Mouse (Mus musculus) adrenal gland, postnatal 25 days (tissue): ENCODE data around the gene Osbpl7. TPM values are rescaled to one million over a fixed set of nuclear protein-coding genes. Genes with fewer than 3 reads are reported as not detected.
A peak's percentile ranks its signal among the peaks of the same experiment; 100 is the strongest.

Experiments used
- DNase-seq: peaks from one replicate; pipeline ENCODE4 v3.0.0; 2021; ENCODE audit warnings: mixed read lengths
- long read RNA-seq: library from polyadenylated mRNA; stranded (forward); transcript quantifications from one replicate; pipeline ENCODE4 v2.0.0, GENCODE M21; 2021
- total RNA-seq: library from RNA; stranded (reverse); gene quantifications from 2 replicates; pipeline ENCODE4 v1.2.3, GENCODE M21; 2021

The Osbpl7 gene
- 18.9 TPM in 2 replicates for total RNA-seq
- long read RNA-seq, partial matches to known transcripts, result 9 of 15 reads
- long read RNA-seq, other reads (novel, unspliced or antisense), result 4 of 15 reads

DNA sequence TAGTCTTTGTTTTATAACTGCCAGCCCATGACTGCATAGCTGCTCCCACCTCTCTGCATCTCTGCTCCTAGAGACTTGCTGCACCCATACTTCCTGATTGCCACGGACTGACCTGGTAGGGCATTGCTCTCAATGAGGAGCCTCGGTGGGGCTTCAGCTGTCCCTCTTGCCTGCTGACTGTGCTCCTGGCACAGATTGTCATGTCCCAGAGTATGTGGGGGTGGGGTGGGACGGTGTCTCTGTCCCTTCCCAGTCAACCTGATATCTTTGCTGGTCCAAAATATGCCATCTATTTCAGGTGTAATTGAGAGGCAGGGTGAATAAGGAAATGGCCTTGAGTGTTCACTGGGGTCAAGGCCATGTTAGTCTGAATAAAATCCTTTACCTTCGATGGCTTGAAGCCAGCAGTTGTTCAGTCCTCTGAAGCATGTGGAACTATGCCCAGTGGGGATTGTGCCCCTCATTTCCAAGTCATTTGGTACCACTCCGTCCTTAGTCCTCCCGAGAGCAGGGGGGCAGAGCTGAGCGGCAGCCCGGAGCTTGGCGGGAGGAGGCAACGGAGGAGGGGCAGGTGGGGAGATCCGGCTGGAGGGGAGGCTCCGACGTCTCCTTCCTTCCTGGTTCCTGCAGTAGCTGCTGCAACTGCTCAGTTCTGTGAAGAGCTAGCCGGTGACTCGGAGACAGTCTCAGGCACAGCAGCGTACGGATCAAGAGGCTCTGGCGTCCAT is at the start of gene Osbpl7:
TSS of gene Osbpl7 (plus strand) at position 413 of the 728 bp plus-strand sequence.
- peak; percentile 78 for DNase-seq

DNA sequence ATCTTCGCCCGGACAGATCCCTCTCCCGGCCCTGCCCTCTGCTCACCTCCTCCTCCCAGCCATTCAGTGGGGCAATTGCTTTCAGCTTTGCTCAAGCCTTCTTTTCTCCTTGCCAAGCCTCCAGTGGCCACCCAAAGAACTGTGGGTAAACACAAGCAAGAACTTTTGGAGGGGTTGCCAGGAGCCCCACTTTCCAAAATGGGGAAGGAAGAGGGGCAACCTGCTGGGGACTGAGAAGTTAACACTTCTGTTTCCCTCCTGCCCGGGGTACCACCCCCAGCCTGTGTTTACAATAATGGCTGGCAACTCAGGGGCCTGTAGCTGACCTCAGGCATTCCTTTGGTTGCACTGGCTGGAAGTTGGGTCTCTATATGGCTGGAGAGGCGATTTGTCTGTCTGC is 47.3 kb upstream of the Osbpl7 start:
- DNase-seq, result no peak

- no peak for DNase-seq
Measured at GRCm38 (mm10) chr11:97007093-97007794, 43.2 kb upstream of the Osbpl7 start.

DNA sequence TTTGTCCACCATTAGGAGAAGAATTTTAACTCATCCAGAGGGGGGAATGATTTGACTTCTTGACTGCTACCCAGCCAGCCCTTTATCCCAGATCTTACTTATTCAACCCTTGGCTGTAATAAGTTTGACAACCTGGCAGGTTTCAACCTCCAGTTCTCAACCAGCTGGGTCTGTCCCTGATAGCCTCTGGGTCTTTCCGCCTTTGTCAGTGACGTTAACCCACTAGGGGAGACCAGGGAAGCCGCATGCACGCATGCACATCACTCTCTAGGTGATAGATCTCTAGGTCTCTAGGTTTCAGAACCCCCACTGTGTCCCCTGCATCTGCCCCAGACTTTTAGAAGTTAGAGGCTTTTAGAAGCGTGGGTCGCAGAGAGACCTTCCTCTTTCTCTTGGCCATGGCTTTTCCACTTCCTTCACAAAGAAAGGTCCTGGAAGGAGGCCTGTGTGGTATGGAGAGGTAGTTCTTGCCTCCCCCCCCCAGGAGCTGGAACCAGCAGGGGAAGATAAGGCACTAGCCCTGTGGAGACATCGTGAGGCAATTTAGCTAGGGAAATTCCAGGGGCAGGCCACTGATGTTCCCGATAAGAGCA is 41.1 kb upstream of the Osbpl7 start:
- DNase-seq, result no peak

GRCm38 (mm10) chr11:97013121-97013670 is 37.2 kb upstream of the Osbpl7 start, which contains the start of gene Sp6:
Sp6 (plus strand) TSS chr11:97013394.
- no peak for DNase-seq

- no peak for DNase-seq
Measured at GRCm38 (mm10) chr11:97017696-97018582, 32.5 kb upstream of the Osbpl7 start.

GRCm38 (mm10) chr11:97018583-97019344 is 31.7 kb upstream of the Osbpl7 start:
- DNase-seq, result peak; percentile 47

DNA sequence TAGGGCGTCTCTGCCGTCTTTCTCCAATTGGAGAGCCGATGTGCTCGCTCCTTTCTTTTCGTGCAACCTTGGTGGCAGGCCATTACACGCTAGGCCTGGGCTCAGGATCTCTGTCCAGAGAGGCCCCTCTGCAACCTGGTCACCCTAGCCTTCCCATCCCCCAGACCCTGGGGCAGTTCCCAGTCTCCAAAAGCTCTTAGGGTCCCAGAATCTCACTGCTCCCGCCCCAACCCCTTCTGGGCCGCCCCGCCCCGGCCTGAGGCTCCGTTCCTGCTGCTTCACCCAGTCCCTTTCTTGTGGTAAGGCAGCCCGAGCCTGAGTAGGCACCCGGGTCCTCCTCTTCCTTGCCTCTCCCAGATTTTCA is 31.1 kb upstream of the Osbpl7 start:
- DNase-seq, result no peak

DNA sequence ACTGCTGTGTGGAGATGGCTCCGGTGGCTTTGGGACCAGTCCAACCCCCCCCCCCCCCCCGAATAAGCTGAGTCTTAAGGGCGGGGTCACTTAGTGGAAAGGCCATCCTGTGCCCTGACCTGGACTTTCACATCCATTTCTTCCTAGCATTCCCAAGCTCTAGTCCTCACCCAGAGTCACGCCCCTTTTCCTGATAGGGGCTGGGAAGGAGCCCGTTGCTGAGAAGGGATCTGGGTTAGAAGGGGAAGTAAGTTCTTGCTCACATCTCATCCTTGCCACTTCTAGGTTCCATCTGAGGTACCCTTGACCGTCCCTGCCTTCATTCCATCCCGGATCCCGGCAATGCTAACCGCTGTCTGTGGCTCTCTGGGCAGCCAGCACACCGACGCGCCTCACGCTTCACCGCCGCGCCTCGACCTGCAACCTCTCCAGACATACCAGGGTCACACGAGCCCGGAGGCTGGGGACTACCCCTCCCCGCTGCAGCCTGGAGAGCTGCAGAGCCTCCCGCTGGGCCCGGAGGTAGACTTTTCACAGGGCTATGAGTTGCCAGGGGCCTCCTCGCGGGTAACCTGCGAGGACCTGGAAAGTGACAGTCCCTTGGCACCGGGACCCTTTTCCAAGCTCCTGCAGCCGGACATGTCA is 29.2 kb upstream of the Osbpl7 start:
- no peak for DNase-seq

DNA sequence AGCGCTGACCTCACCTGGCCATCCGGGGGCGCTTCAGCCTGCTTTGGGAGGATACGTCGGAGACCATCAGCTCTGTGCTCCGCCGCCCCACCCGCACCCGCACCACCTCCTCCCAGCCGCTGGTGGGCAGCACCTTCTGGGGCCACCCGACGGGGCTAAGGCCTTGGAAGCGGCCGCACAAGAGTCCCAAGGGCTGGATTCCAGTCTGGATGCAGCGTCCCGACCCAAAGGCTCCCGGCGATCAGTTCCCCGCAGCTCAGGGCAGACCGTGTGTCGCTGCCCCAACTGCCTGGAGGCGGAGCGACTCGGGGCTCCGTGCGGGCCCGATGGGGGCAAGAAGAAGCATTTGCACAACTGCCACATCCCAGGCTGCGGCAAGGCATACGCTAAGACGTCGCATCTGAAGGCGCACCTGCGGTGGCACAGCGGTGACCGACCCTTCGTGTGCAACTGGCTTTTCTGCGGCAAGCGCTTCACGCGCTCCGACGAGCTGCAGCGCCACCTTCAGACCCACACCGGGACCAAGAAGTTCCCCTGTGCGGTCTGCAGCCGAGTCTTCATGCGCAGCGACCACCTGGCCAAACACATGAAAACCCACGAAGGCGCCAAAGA is 28.4 kb upstream of the Osbpl7 start:
- peak; percentile 75 for DNase-seq

DNA sequence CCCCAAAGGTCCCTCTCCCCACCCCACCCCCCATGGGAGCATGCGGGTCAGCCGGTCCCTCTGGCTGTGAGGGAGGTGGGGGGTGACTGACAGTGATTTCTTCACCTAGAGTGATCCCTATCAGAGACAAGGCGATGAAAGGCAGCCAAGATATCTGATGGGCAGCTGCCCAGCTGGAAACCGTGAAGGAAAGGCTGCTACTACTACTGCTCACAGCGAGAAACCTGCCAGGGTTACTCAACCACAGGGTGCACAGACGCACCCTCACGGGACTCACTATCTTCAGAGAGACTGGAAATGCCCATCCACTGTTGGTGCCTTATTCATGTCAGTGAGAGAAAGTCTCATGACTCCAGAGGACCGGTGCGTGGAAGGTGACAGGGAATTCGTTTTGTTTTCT is 25.5 kb upstream of the Osbpl7 start:
- DNase-seq, result no peak

DNA sequence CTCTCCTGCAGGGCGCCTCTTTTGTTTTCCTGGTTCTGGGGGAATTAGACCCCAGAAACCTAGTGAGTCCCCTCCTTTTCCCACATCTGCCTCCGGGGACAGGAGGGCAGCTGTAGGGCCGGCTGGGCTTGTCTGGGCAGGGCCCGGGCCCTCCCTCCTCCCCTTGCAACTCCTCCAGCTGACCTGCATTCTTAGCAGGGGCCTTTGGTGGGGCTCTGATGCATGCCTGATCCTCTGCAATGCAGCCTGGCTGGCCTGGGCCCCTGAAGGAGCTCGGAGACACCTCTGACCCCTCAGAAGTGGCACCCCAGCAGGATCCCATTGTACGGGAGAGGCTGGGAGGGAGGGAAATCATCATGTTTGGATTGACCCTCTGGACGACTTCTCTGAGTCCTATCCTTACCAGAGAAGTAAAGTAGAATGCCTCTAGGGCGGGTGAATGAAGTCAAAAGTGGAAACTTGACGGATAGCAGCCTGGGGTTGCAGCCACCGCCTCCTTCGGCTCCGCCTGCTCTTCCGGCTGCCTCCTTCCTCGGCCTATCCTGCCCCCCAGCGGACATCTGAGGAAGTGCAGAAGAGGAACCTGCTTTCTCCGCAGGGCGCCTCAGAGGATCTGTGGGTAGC is 24.6 kb upstream of the Osbpl7 start:
- DNase-seq, result peak; percentile 86

- peak; percentile 84 for DNase-seq
Measured at GRCm38 (mm10) chr11:97029686-97030417, 20.6 kb upstream of the Osbpl7 start, which contains the start of gene Scrn2. Scrn2 (plus strand) TSS chr11:97029938.

DNA sequence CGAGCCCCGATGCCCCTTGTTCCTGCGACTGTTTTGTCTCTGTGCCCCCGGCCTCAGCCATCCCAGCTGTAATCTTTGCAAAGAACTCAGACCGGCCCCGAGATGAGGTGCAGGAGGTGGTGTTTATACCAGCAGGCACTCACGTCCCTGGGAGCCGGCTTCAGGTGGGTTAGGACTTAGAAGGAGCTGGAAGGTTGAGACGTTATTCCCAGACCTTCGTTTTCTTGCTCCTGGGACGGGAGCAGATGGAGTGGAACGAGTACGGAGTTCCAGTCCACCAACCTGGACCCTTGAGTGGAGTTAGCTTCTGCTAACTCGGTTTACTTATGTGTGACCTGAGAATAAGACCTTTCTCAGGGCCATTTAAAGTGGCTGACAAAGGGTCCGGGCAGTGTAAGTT is 20.0 kb upstream of the Osbpl7 start:
- no peak for DNase-seq

DNA sequence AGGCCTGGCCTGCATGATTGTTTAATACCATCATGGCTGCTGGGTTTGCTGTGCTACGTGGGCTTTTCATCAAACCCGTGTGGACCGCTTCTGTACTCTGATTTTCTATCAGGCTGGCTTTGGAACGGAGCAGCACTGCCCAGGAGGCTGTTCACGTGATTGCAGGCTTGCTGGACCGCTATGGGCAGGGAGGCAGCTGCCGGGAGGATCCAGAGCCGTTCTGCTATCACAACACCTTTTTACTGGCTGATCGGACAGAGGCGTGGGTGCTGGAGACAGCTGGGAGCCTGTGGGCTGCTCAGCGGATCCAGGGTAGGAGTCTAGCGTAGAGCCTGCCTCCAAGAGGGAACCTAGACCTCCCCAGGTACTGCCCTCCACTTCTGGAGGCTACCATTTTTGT is 18.5 kb upstream of the Osbpl7 start:
- DNase-seq, result no peak

DNA sequence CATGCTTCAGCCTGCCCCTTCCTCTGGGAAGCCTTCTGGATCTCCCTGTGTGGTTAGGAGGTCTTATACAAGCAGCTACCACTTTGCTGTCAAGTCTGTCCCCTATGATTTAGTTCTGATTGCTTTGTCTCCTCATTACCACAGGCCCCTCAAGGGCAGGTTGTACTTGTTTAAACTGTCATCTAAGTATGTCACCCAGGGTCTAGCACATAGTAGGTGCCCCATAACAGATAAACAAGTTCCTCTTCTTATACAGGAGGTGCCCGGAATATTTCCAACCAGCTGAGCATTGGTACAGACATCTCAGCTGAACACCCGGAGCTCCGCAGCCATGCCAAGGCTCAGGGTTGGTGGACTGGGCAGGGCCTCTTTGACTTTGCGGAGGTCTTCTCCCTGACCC is 17.9 kb upstream of the Osbpl7 start:
- DNase-seq, result no peak

DNA sequence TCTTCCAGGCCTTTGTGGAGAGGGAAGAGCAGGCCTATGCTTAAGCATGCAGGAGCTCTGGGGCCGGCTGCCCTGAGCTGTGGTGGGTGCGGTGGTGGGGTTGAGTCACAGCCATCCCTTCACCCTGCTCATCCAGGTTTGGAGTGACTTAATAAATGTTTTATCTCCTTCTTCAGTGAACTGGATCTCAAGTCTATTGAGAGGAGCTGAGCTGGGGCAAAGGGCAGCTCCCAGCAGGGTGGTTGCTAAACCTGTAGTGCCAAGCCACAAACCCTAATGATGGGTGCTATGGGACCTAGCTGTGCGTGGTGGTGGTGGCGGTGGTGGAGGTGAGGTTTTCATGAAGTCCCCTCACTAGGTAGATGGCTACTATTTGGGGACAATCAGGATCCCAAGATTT is 16.6 kb upstream of the Osbpl7 start:
- no peak for DNase-seq

GRCm38 (mm10) chr11:97036141-97036540 is 14.3 kb upstream of the Osbpl7 start:
- DNase-seq, result no peak

GRCm38 (mm10) chr11:97038881-97039280 is 11.5 kb upstream of the Osbpl7 start:
- peak; percentile 51 for DNase-seq
